9 mouse cellular contexts compared by ENCODE assay signal in the genomic region with DNA sequence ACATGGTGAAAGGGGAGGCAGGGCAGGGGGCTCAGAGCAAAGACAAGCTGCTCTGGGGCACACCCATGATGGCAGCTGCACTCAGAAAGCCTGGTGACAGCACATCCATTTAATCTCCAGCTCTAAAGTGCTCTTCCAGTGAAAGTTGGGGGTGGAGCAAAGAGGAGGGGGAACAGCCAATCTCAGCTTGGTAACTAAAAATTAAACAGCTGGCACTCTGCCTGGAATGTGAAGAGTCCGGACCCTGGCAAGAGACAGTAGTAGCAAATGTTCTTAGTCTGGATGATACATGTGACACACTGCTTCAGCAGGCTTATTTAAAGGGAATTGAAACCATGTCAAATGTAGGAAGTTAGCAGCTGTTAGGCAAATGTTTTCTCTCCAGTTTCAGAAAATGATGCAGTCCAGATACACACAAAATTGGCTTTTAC. TPM values are rescaled to one million over a fixed set of nuclear protein-coding genes. Genes with fewer than 3 reads are reported as not detected.
A peak's percentile ranks its signal among the peaks of the same experiment; 100 is the strongest.
DNase-seq lines count a peak whose midpoint lies in the region; ATAC-seq and TF ChIP-seq lines count a peak whose summit lies in the region.
"Had no signal": no experiment of that assay in that cellular context is flagged by ENCODE, and none has a peak within 500 bp of the region (broad histone marks: within the 10 kb centered on the region; RNA-seq: fewer than 3 reads in every experiment).

No protein-coding gene starts in this region.

- no peak for TF ChIP-seq CTCF in kidney, postnatal 0 days (IDR thresholded peaks at IDR 0.05; ENCODE audit: low read depth)

- DNase-seq in midbrain, embryonic 10.5 days (ENCODE audit: low spot score): no peak
- peak; percentile 94 for DNase-seq in kidney, postnatal 0 days (ENCODE audit: low spot score)
- peak; percentile 66 for DNase-seq in ovary, adult 18-20 months (ENCODE audit: low spot score)
- DNase-seq in T-cell, adult 2 months (ENCODE audit: low spot score): no peak

- no peak overlapping the region for H3K4me2 ChIP-seq in midbrain, embryonic 13.5 days (replicated peaks)
- H3K4me2 ChIP-seq in embryonic facial prominence, embryonic 13.5 days: 0 out of 2 replicates have a peak overlapping the region, but pooled peaks have one; percentile 3
- H3K4me2 ChIP-seq in heart, embryonic 13.5 days: peak overlapping the region; percentile 68
- no peak overlapping the region for H3K4me2 ChIP-seq in kidney, postnatal 0 days (ENCODE audit: low read length)
- H3K4me2 ChIP-seq in liver, embryonic 15.5 days: no peak overlapping the region

- H3K36me3 ChIP-seq in midbrain, embryonic 13.5 days: peaks cover 17% of the 10 kb centered on the region
- H3K36me3 ChIP-seq in midbrain, embryonic 10.5 days: peaks cover 56% of the 10 kb centered on the region
- H3K36me3 ChIP-seq in embryonic facial prominence, embryonic 13.5 days: peaks cover 18% of the 10 kb centered on the region
- H3K36me3 ChIP-seq in heart, embryonic 13.5 days: peaks cover 30% of the 10 kb centered on the region
- H3K36me3 ChIP-seq in kidney, postnatal 0 days (ENCODE audit: insufficient read depth, low read length): peaks cover 7% of the 10 kb centered on the region; the same call in 1 of the 2 replicates
- H3K36me3 ChIP-seq in liver, embryonic 15.5 days (replicated peaks): peaks cover 15% of the 10 kb centered on the region

- ATAC-seq in midbrain, embryonic 13.5 days: peak; percentile 86
- peak; percentile 67 for ATAC-seq in embryonic facial prominence, embryonic 13.5 days (ENCODE audit: insufficient number of reproducible peaks, insufficient read depth, low FRiP score, low TSS enrichment, low read depth)
- ATAC-seq in heart, embryonic 13.5 days (ENCODE audit: extremely low read depth, insufficient number of reproducible peaks, low FRiP score, low TSS enrichment): peak; percentile 74; the same call in 1 of the 2 replicates
- peak; percentile 84 for ATAC-seq in kidney, postnatal 0 days (replicated peaks; ENCODE audit: low FRiP score, low read depth)
- ATAC-seq in liver, embryonic 15.5 days (ENCODE audit: insufficient read depth): peak; percentile 72

- H3K4me1 ChIP-seq in midbrain, embryonic 13.5 days (replicated peaks): peaks cover 11% of the 10 kb centered on the region
- no peaks in the 10 kb centered on the region for H3K4me1 ChIP-seq in midbrain, embryonic 10.5 days
- H3K4me1 ChIP-seq in embryonic facial prominence, embryonic 13.5 days: peaks cover 15% of the 10 kb centered on the region
- H3K4me1 ChIP-seq in heart, embryonic 13.5 days: peaks cover 22% of the 10 kb centered on the region
- no peaks in the 10 kb centered on the region for H3K4me1 ChIP-seq in kidney, postnatal 0 days (replicated peaks; ENCODE audit: insufficient read depth, low read length)
- H3K4me1 ChIP-seq in liver, embryonic 15.5 days (replicated peaks): 0 out of 2 replicates have a peak, but pooled peaks cover 2% of the 10 kb centered on the region

- H3K9me3 ChIP-seq in midbrain, embryonic 13.5 days: no peaks in the 10 kb centered on the region
- no peaks in the 10 kb centered on the region for H3K9me3 ChIP-seq in midbrain, embryonic 10.5 days (replicated peaks)
- no peaks in the 10 kb centered on the region for H3K9me3 ChIP-seq in embryonic facial prominence, embryonic 13.5 days
- no peaks in the 10 kb centered on the region for H3K9me3 ChIP-seq in heart, embryonic 13.5 days
- H3K9me3 ChIP-seq in kidney, postnatal 0 days (replicated peaks; ENCODE audit: low read length): no peaks in the 10 kb centered on the region
- no peaks in the 10 kb centered on the region for H3K9me3 ChIP-seq in liver, embryonic 15.5 days (replicated peaks)
- H3K9me3 ChIP-seq: G1E had no signal

- no peak overlapping the region for H3K9ac ChIP-seq in midbrain, embryonic 13.5 days (replicated peaks)
- H3K9ac ChIP-seq in embryonic facial prominence, embryonic 13.5 days: no peak overlapping the region
- H3K9ac ChIP-seq in heart, embryonic 13.5 days: peak overlapping the region; percentile 72; the same call in 1 of the 2 replicates
- H3K9ac ChIP-seq in kidney, postnatal 0 days (ENCODE audit: low read depth, low read length): no peak overlapping the region
- no peak overlapping the region for H3K9ac ChIP-seq in liver, embryonic 15.5 days

- no peak overlapping the region for H3K27ac ChIP-seq in midbrain, embryonic 13.5 days
- no peak overlapping the region for H3K27ac ChIP-seq in midbrain, embryonic 10.5 days (replicated peaks)
- peak overlapping the region; percentile 33 for H3K27ac ChIP-seq in embryonic facial prominence, embryonic 13.5 days
- H3K27ac ChIP-seq in heart, embryonic 13.5 days (replicated peaks): peak overlapping the region; percentile 95
- H3K27ac ChIP-seq in kidney, postnatal 0 days: peak overlapping the region; percentile 20; the same call in 1 of the 2 replicates
- H3K27ac ChIP-seq in liver, embryonic 15.5 days (replicated peaks): 0 out of 2 replicates have a peak overlapping the region, but pooled peaks have one; percentile 19

- 29% methylated on average over 1 of the region's 1 CpGs for WGBS in midbrain, embryonic 13.5 days
- WGBS in midbrain, embryonic 10.5 days: 80% methylated on average over 1 of the region's 1 CpGs
- WGBS in embryonic facial prominence, embryonic 13.5 days: 13% methylated on average over 1 of the region's 1 CpGs
- WGBS in heart, embryonic 13.5 days: 17% methylated on average over 1 of the region's 1 CpGs
- WGBS in kidney, postnatal 0 days: 12% methylated on average over 1 of the region's 1 CpGs
- WGBS in liver, embryonic 15.5 days (ENCODE audit: insufficient replicate concordance): 54% methylated on average over 1 of the region's 1 CpGs

- no peak overlapping the region for H3K4me3 ChIP-seq in midbrain, embryonic 13.5 days (replicated peaks)
- H3K4me3 ChIP-seq in midbrain, embryonic 10.5 days: no peak overlapping the region
- no peak overlapping the region for H3K4me3 ChIP-seq in embryonic facial prominence, embryonic 13.5 days
- peak overlapping the region; percentile 48 for H3K4me3 ChIP-seq in heart, embryonic 13.5 days
- H3K4me3 ChIP-seq in kidney, postnatal 0 days (replicated peaks; ENCODE audit: low read depth, low read length): no peak overlapping the region
- H3K4me3 ChIP-seq in liver, embryonic 15.5 days (replicated peaks): no peak overlapping the region

- no peaks in the 10 kb centered on the region for H3K27me3 ChIP-seq in midbrain, embryonic 13.5 days
- H3K27me3 ChIP-seq in midbrain, embryonic 10.5 days (ENCODE audit: low read depth, poor library complexity, severe bottlenecking): no peaks in the 10 kb centered on the region
- H3K27me3 ChIP-seq in embryonic facial prominence, embryonic 13.5 days: no peaks in the 10 kb centered on the region
- H3K27me3 ChIP-seq in heart, embryonic 13.5 days (replicated peaks): no peaks in the 10 kb centered on the region
- H3K27me3 ChIP-seq in kidney, postnatal 0 days (ENCODE audit: insufficient read depth, low read length): no peaks in the 10 kb centered on the region
- no peaks in the 10 kb centered on the region for H3K27me3 ChIP-seq in liver, embryonic 15.5 days

RNA-seq across cellular contexts. Expression of a gene that starts 23.9 kb away (rescaled TPM):
- 46.7 and 54.2 TPM in 2 replicates for polyA plus RNA-seq in midbrain, embryonic 13.5 days (2015; fragmentation: Nextera tagmentation; extraction: Ambion mirVana)
- 69.7 and 76.2 TPM in 2 replicates for polyA plus RNA-seq in midbrain, embryonic 10.5 days (2016; fragmentation: Nextera tagmentation; extraction: Ambion mirVana)
- 49.1 and 49.7 TPM in 2 replicates for polyA plus RNA-seq in embryonic facial prominence, embryonic 13.5 days (2015; fragmentation: Nextera tagmentation; extraction: Ambion mirVana)
- 40.0 and 41.9 TPM in 2 replicates for polyA plus RNA-seq in heart, embryonic 13.5 days (2015; fragmentation: Nextera tagmentation; extraction: Ambion mirVana)
- 32.5 and 36.5 TPM in 2 replicates for polyA plus RNA-seq in kidney, postnatal 0 days (2015; fragmentation: Nextera tagmentation; extraction: Ambion mirVana)
- 17.4 and 18.1 TPM in 2 replicates for polyA plus RNA-seq in liver, embryonic 15.5 days (2015; fragmentation: Nextera tagmentation; extraction: Ambion mirVana)

RNA-seq across cellular contexts. Expression of a gene that starts 27.7 kb away (rescaled TPM):
- polyA plus RNA-seq in midbrain, embryonic 13.5 days (2015; fragmentation: Nextera tagmentation; extraction: Ambion mirVana): 18.9 and 20.2 TPM in 2 replicates
- 53.8 and 58.3 TPM in 2 replicates for polyA plus RNA-seq in midbrain, embryonic 10.5 days (2016; fragmentation: Nextera tagmentation; extraction: Ambion mirVana)
- 51.7 and 54.5 TPM in 2 replicates for polyA plus RNA-seq in embryonic facial prominence, embryonic 13.5 days (2015; fragmentation: Nextera tagmentation; extraction: Ambion mirVana)
- 46.4 and 48.0 TPM in 2 replicates for polyA plus RNA-seq in heart, embryonic 13.5 days (2015; fragmentation: Nextera tagmentation; extraction: Ambion mirVana)
- 36.3 and 39.5 TPM in 2 replicates for polyA plus RNA-seq in kidney, postnatal 0 days (2015; fragmentation: Nextera tagmentation; extraction: Ambion mirVana)
- polyA plus RNA-seq in liver, embryonic 15.5 days (2015; fragmentation: Nextera tagmentation; extraction: Ambion mirVana): 24.7 and 27.4 TPM in 2 replicates

Comparison
In these comparisons a context has a peak if more than half of its experiments do, and no peak if none do; other contexts are left out.
1. H3K27ac ChIP-seq: peak in embryonic facial prominence, embryonic 13.5 days (single experiment), heart, embryonic 13.5 days (single experiment), kidney, postnatal 0 days (single experiment) and liver, embryonic 15.5 days (single experiment); none in midbrain, embryonic 13.5 days (single experiment) and midbrain, embryonic 10.5 days (single experiment).
2. H3K4me2 ChIP-seq: peak in embryonic facial prominence, embryonic 13.5 days (single experiment) and heart, embryonic 13.5 days (single experiment); none in midbrain, embryonic 13.5 days (single experiment), kidney, postnatal 0 days (single experiment) and liver, embryonic 15.5 days (single experiment).
3. DNase-seq: peak in kidney, postnatal 0 days (single experiment) and ovary, adult 18-20 months (single experiment); none in midbrain, embryonic 10.5 days (single experiment) and T-cell, adult 2 months (single experiment).
4. Peak in every context shown above with its lines, with median percentiles within 50 percentile points of each other: ATAC-seq.